Mouse (Mus musculus) left cerebral cortex, postnatal 4 days (tissue): Measurements from ENCODE around the gene Dscaml1. TPM values are rescaled to one million over a fixed set of nuclear protein-coding genes. Genes with fewer than 3 reads are reported as not detected.

Experiments used
- DNase-seq: peaks from one replicate; pipeline ENCODE4 v3.0.0-alpha.2; 2022
- intact Hi-C: fragments of 180-260 bp; cut with DNase I; formaldehyde crosslinking; loops from one replicate; pipeline ENCODE4 v1.15.1; 2025
- total RNA-seq, 2 experiments: library from RNA; stranded (reverse); gene quantifications; 2 replicates each; pipeline ENCODE4 v1.2.3; 2021

Gene Dscaml1
- total RNA-seq, 2 experiments from 2014 or later: 46.6 to 49.1 TPM

GRCm38 (mm10) chr9:45499267-45499666 is 72.8 kb downstream of the Dscaml1 start:
- intact Hi-C loops: no loop called here
- DNase-seq: no peak

- DNase-seq: no peak
- intact Hi-C loops: no loop called here
Measured at GRCm38 (mm10) chr9:45500071-45500595, 73.7 kb downstream of the Dscaml1 start.

- no peak for DNase-seq
- intact Hi-C loops: no loop called here
Measured at GRCm38 (mm10) chr9:45501295-45501927, 75.0 kb downstream of the Dscaml1 start.

- no peak for DNase-seq
- intact Hi-C loops: no loop called here
Measured at GRCm38 (mm10) chr9:45501963-45502641, 75.7 kb downstream of the Dscaml1 start.

GRCm38 (mm10) chr9:45504977-45505376 is 78.5 kb downstream of the Dscaml1 start:
- no peak for DNase-seq
- intact Hi-C loops: no loop called here

GRCm38 (mm10) chr9:45505487-45505939 is 79.1 kb downstream of the Dscaml1 start:
- DNase-seq: no peak
- intact Hi-C loops: no loop called here

GRCm38 (mm10) chr9:45507482-45507881 is 81.1 kb downstream of the Dscaml1 start:
- intact Hi-C loops: no loop called here
- no peak for DNase-seq

- no peak for DNase-seq
- intact Hi-C loops: no loop called here
Measured at GRCm38 (mm10) chr9:45510806-45511546, 84.5 kb downstream of the Dscaml1 start.

GRCm38 (mm10) chr9:45517993-45518705 is 91.7 kb downstream of the Dscaml1 start:
- intact Hi-C loops: no loop called here
- no peak for DNase-seq

GRCm38 (mm10) chr9:45519841-45520240 is 93.4 kb downstream of the Dscaml1 start:
- intact Hi-C loops: no loop called here
- DNase-seq: no peak

- intact Hi-C loops: no loop called here
- no peak for DNase-seq
Measured at GRCm38 (mm10) chr9:45522866-45523265, 96.4 kb downstream of the Dscaml1 start.

GRCm38 (mm10) chr9:45524505-45524904 is 98.1 kb downstream of the Dscaml1 start:
- intact Hi-C loops: no loop called here
- DNase-seq: no peak

- intact Hi-C loops: no loop called here
- DNase-seq: no peak
Measured at GRCm38 (mm10) chr9:45533253-45533652, 106.8 kb downstream of the Dscaml1 start.

- intact Hi-C loops: no loop called here
- peak; percentile 68 for DNase-seq
Measured at GRCm38 (mm10) chr9:45534472-45534988, 108.1 kb downstream of the Dscaml1 start.

GRCm38 (mm10) chr9:45537649-45538048 is 111.2 kb downstream of the Dscaml1 start:
- intact Hi-C loops: no loop called here
- DNase-seq: no peak

GRCm38 (mm10) chr9:45539265-45540044 is 113.0 kb downstream of the Dscaml1 start:
- peak; percentile 78 for DNase-seq
- intact Hi-C loops: no loop called here

- peak; percentile 44 for DNase-seq
- intact Hi-C loops: no loop called here
Measured at GRCm38 (mm10) chr9:45546024-45546638, 119.7 kb downstream of the Dscaml1 start.

- intact Hi-C loops: no loop called here
- DNase-seq: no peak
Measured at GRCm38 (mm10) chr9:45546902-45547578, 120.6 kb downstream of the Dscaml1 start.

- intact Hi-C loops: no loop called here
- peak; percentile 49 for DNase-seq
Measured at GRCm38 (mm10) chr9:45549796-45550195, 123.4 kb downstream of the Dscaml1 start.
